Mouse (Mus musculus): ENCODE results near the gene Tmem120b. TPM values are rescaled to one million over a fixed set of nuclear protein-coding genes. Genes with fewer than 3 reads are reported as not detected.
A peak's percentile ranks its signal among the peaks of the same experiment; 100 is the strongest.

Gene Tmem120b
- polyA plus RNA-seq, 1 experiment from 2014 or later: 10.4 TPM

- H3K4me1 ChIP-seq (ENCODE audit: control insufficient read depth, insufficient read depth, low read length): peaks cover 44% of the 10 kb centered on the region
Observed at GRCm38 (mm10) chr5:123146357-123146756, 78.1 kb downstream of the Tmem120b start.

GRCm38 (mm10) chr5:123147569-123147968 is 79.4 kb downstream of the Tmem120b start:
- no peaks in the 10 kb centered on the region for H3K9me3 ChIP-seq (ENCODE audit: control insufficient read depth, low read length)
- no peak overlapping the region for H3K4me3 ChIP-seq (ENCODE audit: low read length)
- H3K4me1 ChIP-seq (ENCODE audit: control insufficient read depth, insufficient read depth, low read length): peaks cover 45% of the 10 kb centered on the region
- no peak overlapping the region for H3K4me2 ChIP-seq (ENCODE audit: low read depth, low read length)
- no peak overlapping the region for H3K9ac ChIP-seq (ENCODE audit: low read depth, low read length)
- H3K36me3 ChIP-seq (ENCODE audit: control insufficient read depth, insufficient read depth, low read length): peaks cover 19% of the 10 kb centered on the region
- H3K27ac ChIP-seq (ENCODE audit: low read length): no peak overlapping the region
- no peaks in the 10 kb centered on the region for H3K27me3 ChIP-seq (replicated peaks; ENCODE audit: control insufficient read depth, insufficient read depth, low read length)
- WGBS: 83% methylated on average over 17 of the region's 17 CpGs
- no peak for ATAC-seq

More at GRCm38 (mm10) chr5:123146357-123146756, 78.1 kb downstream of the Tmem120b start:
- H3K36me3 ChIP-seq (ENCODE audit: control insufficient read depth, insufficient read depth, low read length): peaks cover 13% of the 10 kb centered on the region
- H3K9ac ChIP-seq (ENCODE audit: low read depth, low read length): no peak overlapping the region
- H3K27me3 ChIP-seq (replicated peaks; ENCODE audit: control insufficient read depth, insufficient read depth, low read length): no peaks in the 10 kb centered on the region
- ATAC-seq: no peak
- 90% methylated on average over 11 of the region's 11 CpGs for WGBS
- no peak overlapping the region for H3K4me2 ChIP-seq (ENCODE audit: low read depth, low read length)
- no peak overlapping the region for H3K27ac ChIP-seq (ENCODE audit: low read length)
- H3K9me3 ChIP-seq (ENCODE audit: control insufficient read depth, low read length): no peaks in the 10 kb centered on the region
- H3K4me3 ChIP-seq (ENCODE audit: low read length): no peak overlapping the region

- Histone ChIP-seq H3K9ac (ENCODE audit: low read depth, low read length) (0 out of 2 replicates have a peak overlapping the region, but pooled peaks have one; percentile 9), H3K4me3 (ENCODE audit: low read length) (no peak overlapping the region), H3K27me3 (replicated peaks; ENCODE audit: control insufficient read depth, insufficient read depth, low read length) (no peaks in the 10 kb centered on the region), H3K4me2 (ENCODE audit: low read depth, low read length) (no peak overlapping the region), H3K36me3 (ENCODE audit: control insufficient read depth, insufficient read depth, low read length) (peaks cover 25% of the 10 kb centered on the region), H3K9me3 (ENCODE audit: control insufficient read depth, low read length) (no peaks in the 10 kb centered on the region), H3K4me1 (ENCODE audit: control insufficient read depth, insufficient read depth, low read length) (peaks cover 45% of the 10 kb centered on the region), H3K27ac (ENCODE audit: low read length) (no peak overlapping the region)
- ATAC-seq: no peak
- WGBS: 84% methylated on average over 25 of the region's 25 CpGs
Observed at GRCm38 (mm10) chr5:123148073-123148722, 80.0 kb downstream of the Tmem120b start.

- H3K4me2 ChIP-seq (ENCODE audit: low read depth, low read length): peak overlapping the region; percentile 62
- peaks cover 26% of the 10 kb centered on the region for H3K36me3 ChIP-seq (ENCODE audit: control insufficient read depth, insufficient read depth, low read length)
- peak; percentile 88 for ATAC-seq
- WGBS: 5% methylated on average over 19 of the region's 19 CpGs
- no peaks in the 10 kb centered on the region for H3K9me3 ChIP-seq (ENCODE audit: control insufficient read depth, low read length)
- peak overlapping the region; percentile 43 for H3K4me3 ChIP-seq (ENCODE audit: low read length)
- H3K4me1 ChIP-seq (ENCODE audit: control insufficient read depth, insufficient read depth, low read length): peaks cover 36% of the 10 kb centered on the region
- peak overlapping the region; percentile 56 for H3K27ac ChIP-seq (ENCODE audit: low read length)
- H3K9ac ChIP-seq (ENCODE audit: low read depth, low read length): peak overlapping the region; percentile 27; the same call in 1 of the 2 replicates
- H3K27me3 ChIP-seq (replicated peaks; ENCODE audit: control insufficient read depth, insufficient read depth, low read length): no peaks in the 10 kb centered on the region
Observed at GRCm38 (mm10) chr5:123149451-123150400, 81.5 kb downstream of the Tmem120b start.

GRCm38 (mm10) chr5:123150641-123151040 is 82.4 kb downstream of the Tmem120b start:
- ATAC-seq: peak; percentile 12
- H3K9ac ChIP-seq (ENCODE audit: low read depth, low read length): peak overlapping the region; percentile 49
- 35% methylated on average over 7 of the region's 7 CpGs for WGBS
- H3K9me3 ChIP-seq (ENCODE audit: control insufficient read depth, low read length): no peaks in the 10 kb centered on the region
- no peaks in the 10 kb centered on the region for H3K27me3 ChIP-seq (replicated peaks; ENCODE audit: control insufficient read depth, insufficient read depth, low read length)
- H3K4me2 ChIP-seq (ENCODE audit: low read depth, low read length): peak overlapping the region; percentile 62
- peaks cover 27% of the 10 kb centered on the region for H3K4me1 ChIP-seq (ENCODE audit: control insufficient read depth, insufficient read depth, low read length)
- peak overlapping the region; percentile 53 for H3K27ac ChIP-seq (ENCODE audit: low read length)
- peak overlapping the region; percentile 43 for H3K4me3 ChIP-seq (ENCODE audit: low read length)
- peaks cover 26% of the 10 kb centered on the region for H3K36me3 ChIP-seq (ENCODE audit: control insufficient read depth, insufficient read depth, low read length)

- Histone ChIP-seq H3K4me3 (ENCODE audit: low read length) (peak overlapping the region; percentile 43), H3K27me3 (replicated peaks; ENCODE audit: control insufficient read depth, insufficient read depth, low read length) (no peaks in the 10 kb centered on the region), H3K9me3 (ENCODE audit: control insufficient read depth, low read length) (no peaks in the 10 kb centered on the region), H3K4me2 (ENCODE audit: low read depth, low read length) (peak overlapping the region; percentile 62), H3K36me3 (ENCODE audit: control insufficient read depth, insufficient read depth, low read length) (peaks cover 26% of the 10 kb centered on the region), H3K4me1 (ENCODE audit: control insufficient read depth, insufficient read depth, low read length) (peaks cover 25% of the 10 kb centered on the region), H3K27ac (ENCODE audit: low read length) (peak overlapping the region; percentile 53), H3K9ac (ENCODE audit: low read depth, low read length) (peak overlapping the region; percentile 49)
- WGBS: 27% methylated on average over 7 of the region's 7 CpGs
- ATAC-seq: no peak
Observed at GRCm38 (mm10) chr5:123151077-123151476, 82.9 kb downstream of the Tmem120b start.

GRCm38 (mm10) chr5:123151707-123152362 is 83.6 kb downstream of the Tmem120b start:
- no peak for ATAC-seq
- H3K36me3 ChIP-seq (ENCODE audit: control insufficient read depth, insufficient read depth, low read length): peaks cover 29% of the 10 kb centered on the region

GRCm38 (mm10) chr5:123152901-123153300 is 84.7 kb downstream of the Tmem120b start:
- no peak overlapping the region for H3K9ac ChIP-seq (ENCODE audit: low read depth, low read length)
- no peak overlapping the region for H3K27ac ChIP-seq (ENCODE audit: low read length)
- H3K27me3 ChIP-seq (replicated peaks; ENCODE audit: control insufficient read depth, insufficient read depth, low read length): no peaks in the 10 kb centered on the region
- no peaks in the 10 kb centered on the region for H3K9me3 ChIP-seq (ENCODE audit: control insufficient read depth, low read length)
- peaks cover 25% of the 10 kb centered on the region for H3K4me1 ChIP-seq (ENCODE audit: control insufficient read depth, insufficient read depth, low read length)
- no peak overlapping the region for H3K4me2 ChIP-seq (ENCODE audit: low read depth, low read length)
- no peak for ATAC-seq
- peaks cover 31% of the 10 kb centered on the region for H3K36me3 ChIP-seq (ENCODE audit: control insufficient read depth, insufficient read depth, low read length)
- 79% methylated on average over 1 of the region's 1 CpGs for WGBS
- no peak overlapping the region for H3K4me3 ChIP-seq (ENCODE audit: low read length)

More at GRCm38 (mm10) chr5:123151707-123152362, 83.6 kb downstream of the Tmem120b start:
- H3K9me3 ChIP-seq (ENCODE audit: control insufficient read depth, low read length): no peaks in the 10 kb centered on the region
- no peak overlapping the region for H3K27ac ChIP-seq (ENCODE audit: low read length)
- WGBS: 94% methylated on average over 19 of the region's 19 CpGs
- peaks cover 25% of the 10 kb centered on the region for H3K4me1 ChIP-seq (ENCODE audit: control insufficient read depth, insufficient read depth, low read length)
- H3K9ac ChIP-seq (ENCODE audit: low read depth, low read length): no peak overlapping the region
- H3K27me3 ChIP-seq (replicated peaks; ENCODE audit: control insufficient read depth, insufficient read depth, low read length): no peaks in the 10 kb centered on the region
- no peak overlapping the region for H3K4me3 ChIP-seq (ENCODE audit: low read length)
- H3K4me2 ChIP-seq (ENCODE audit: low read depth, low read length): no peak overlapping the region

- ATAC-seq: no peak
- Histone ChIP-seq H3K9me3 (ENCODE audit: control insufficient read depth, low read length) (no peaks in the 10 kb centered on the region), H3K9ac (ENCODE audit: low read depth, low read length) (no peak overlapping the region), H3K27me3 (replicated peaks; ENCODE audit: control insufficient read depth, insufficient read depth, low read length) (no peaks in the 10 kb centered on the region), H3K4me3 (ENCODE audit: low read length) (no peak overlapping the region), H3K36me3 (ENCODE audit: control insufficient read depth, insufficient read depth, low read length) (peaks cover 42% of the 10 kb centered on the region), H3K4me2 (ENCODE audit: low read depth, low read length) (no peak overlapping the region), H3K27ac (ENCODE audit: low read length) (no peak overlapping the region), H3K4me1 (ENCODE audit: control insufficient read depth, insufficient read depth, low read length) (peaks cover 10% of the 10 kb centered on the region)
- WGBS: 43% methylated on average over 7 of the region's 7 CpGs
Observed at GRCm38 (mm10) chr5:123155425-123155824, 87.2 kb downstream of the Tmem120b start.
